Mouse (Mus musculus) heart, adult 11 months (tissue): Measurements from ENCODE around the gene Myl12a.

Source experiments
- DNase-seq: peaks from one replicate; pipeline ENCODE4 v3.0.0; 2022

Myl12a gene

DNA sequence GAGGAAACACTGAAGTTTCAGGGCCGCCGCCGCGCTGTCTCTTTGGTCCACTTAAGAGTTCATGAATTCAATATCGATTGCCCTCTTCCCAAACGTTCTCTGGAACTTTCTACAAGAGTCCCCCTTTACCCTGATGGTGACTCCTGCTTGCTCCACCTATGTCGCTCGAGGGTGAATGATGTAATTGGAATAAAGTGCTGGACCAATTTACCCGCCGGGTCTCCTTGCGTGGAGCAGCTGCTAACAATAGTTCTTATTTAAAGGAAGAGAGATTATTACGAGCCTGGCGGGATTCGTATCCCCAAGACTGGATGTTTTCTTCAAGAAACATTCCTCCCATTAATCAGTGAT is at the start of gene Myl12a:
TSS of gene Myl12a (minus strand) at position 135 of the 351 bp plus-strand sequence.
- DNase-seq: no peak

GRCm38 (mm10) chr17:71049292-71049691 is 46.6 kb upstream of the Myl12a start:
- no peak for DNase-seq

- DNase-seq: no peak
These were observed 44.2 kb upstream of the Myl12a start for GRCm38 (mm10) chr17:71046856-71047255.

DNA sequence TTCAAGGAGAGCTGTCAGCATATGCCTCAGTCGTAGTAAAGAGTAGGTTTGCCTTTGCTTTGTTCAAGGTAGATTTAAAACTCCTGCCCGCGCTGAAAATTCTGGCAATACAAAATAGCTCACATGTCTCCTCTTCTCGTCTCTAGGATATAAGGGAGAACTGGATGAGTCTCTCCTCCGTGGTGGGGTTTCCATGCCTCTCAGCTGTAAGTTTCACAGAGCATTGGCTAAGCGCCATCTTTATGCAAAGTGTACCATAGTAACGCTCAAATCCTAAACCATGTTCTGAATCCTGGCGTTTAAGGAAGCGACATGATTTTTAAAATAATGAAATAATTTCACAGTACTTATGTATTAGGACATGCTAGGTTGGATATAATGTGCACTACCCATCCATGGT is 42.9 kb upstream of the Myl12a start:
- DNase-seq: no peak

- no peak for DNase-seq
These were observed 40.0 kb upstream of the Myl12a start for GRCm38 (mm10) chr17:71042645-71043044.

DNA sequence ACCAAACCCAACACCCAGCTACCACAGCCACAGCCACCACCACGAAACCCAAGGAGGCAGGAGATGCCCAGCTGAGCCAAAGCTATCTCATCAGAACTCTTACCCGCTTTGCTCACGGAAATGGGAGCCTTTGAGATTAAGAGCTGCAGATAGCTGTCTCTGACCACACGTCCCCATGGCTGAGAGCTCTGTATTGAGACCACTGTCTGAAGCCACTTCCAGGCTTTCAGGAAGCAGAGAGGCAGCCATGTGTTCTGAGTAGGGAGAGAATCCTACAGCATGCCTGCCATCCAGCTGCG is 37.9 kb upstream of the Myl12a start:
- DNase-seq: no peak

GRCm38 (mm10) chr17:71039851-71040581 is 37.3 kb upstream of the Myl12a start:
- peak; percentile 89 for DNase-seq

DNA sequence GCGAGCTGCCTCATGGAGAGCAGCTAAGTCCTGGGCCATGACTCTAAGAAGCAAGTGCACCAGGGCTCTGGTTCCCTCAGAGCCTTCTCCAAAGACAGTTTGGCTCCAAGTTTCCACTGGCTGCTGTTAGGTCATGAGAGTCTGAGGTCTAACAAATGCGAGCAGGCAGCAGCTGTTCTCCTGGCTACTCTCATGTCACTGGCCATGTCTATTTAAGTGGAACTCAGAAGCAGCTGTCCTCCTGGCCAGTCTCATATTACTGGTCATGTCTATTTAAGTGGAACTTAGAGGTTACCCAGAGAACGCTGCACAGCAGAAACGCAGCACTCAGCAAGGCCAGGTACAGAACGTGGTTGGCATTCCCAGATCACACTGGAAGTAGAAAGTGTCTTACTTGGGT is 36.1 kb upstream of the Myl12a start:
- peak; percentile 99 for DNase-seq

DNA sequence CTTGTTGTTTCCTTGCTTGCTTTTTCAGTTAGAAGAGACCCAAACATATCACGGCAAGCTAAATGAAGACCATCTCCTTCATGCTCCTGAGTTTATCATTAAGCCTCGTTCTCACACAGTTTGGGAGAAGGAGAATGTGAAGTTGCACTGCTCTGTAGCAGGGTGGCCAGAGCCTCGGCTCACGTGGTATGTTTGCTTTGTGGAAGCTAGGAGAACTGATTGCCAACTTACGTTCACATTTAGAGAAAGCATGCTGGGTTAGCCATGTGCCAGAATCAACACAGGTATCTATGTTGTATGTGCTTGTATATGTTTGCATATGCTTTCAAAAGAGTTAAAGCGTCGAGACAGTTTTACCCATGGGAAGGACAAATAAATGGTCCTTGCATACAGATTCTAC is 34.5 kb upstream of the Myl12a start:
- no peak for DNase-seq

DNA sequence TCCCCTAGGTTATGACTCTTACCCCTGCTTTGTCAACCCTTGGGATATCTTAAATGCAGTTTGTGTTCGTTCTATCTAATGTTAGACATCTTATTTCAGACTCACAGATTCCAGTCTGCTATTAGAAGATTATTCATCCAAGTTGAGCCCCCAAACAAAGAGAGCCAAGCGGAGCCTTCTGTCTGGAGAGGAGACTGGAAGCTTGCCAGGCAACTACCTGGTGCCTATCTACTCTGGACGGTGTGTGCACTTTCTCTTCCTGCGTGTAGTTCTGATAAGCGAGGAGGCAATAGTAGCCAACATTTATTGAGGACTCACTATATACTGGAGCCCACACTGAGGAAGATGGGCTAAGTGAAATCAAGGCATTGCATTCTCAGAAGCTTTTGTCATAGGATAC is 31.8 kb upstream of the Myl12a start:
- DNase-seq: peak; percentile 72

- peak; percentile 27 for DNase-seq
These were observed 30.0 kb upstream of the Myl12a start for GRCm38 (mm10) chr17:71032719-71033118.

GRCm38 (mm10) chr17:71027186-71027585 is 24.5 kb upstream of the Myl12a start:
- peak; percentile 63 for DNase-seq

- DNase-seq: peak; percentile 71
These were observed 23.2 kb upstream of the Myl12a start for GRCm38 (mm10) chr17:71025922-71026321.

DNA sequence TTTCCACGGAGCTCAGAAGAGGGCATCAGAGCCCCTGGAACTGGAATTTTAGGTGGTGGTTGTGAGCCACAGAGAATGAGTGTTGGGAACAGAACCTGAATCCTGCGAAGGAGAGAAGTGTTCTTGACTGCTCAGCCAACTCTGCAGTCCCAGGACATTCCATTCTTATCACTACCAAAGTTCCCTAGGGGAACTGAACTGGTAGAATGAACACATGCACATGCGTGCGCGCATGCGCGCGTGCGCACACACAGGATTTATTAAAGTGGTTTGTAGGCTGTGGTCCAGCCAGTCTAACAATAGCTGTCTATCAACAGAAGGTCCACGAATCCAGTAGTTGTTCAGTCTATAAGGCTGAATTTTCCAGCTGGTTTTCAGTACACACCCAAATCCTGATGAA is 21.4 kb upstream of the Myl12a start:
- peak; percentile 98 for DNase-seq

DNA sequence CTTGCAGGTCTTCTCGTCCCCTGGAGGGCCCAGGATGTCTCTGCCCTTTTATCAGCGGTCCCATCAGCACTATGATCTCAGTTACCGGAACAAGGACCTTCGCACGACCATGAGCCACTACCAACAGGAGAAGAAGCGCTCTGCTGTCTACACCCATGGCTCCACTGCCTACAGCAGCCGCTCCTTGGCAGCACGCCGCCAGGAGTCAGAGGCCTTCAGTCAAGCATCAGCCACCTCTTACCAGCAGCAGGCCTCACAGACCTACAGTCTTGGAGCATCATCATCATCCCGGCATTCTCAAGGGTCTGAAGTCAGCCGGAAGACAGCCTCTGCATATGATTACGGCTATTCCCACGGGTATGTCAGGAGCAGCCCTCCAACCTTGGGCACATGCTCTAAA is 20.2 kb upstream of the Myl12a start:
- DNase-seq: peak; percentile 86

DNA sequence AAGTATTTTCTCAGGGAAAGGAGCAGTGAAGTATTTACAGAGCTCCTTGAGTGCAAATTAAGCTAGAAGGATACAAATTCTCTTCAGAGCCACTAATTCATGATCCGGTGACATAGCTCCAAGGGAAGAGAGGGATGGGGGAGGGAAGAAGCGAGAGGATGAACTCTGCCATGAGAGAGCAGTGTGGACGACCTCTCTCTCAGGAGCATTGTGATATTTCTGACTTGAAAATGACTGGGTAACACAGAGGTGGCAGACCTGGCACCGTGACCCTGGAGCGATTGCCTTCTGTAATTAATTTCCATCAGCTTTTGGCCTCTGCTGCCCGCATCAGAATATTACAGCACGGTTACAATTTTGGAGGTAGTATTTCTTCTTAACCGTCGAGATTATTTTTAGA is 17.2 kb upstream of the Myl12a start:
- DNase-seq: peak; percentile 81

- peak; percentile 97 for DNase-seq
These were observed 16.6 kb upstream of the Myl12a start for GRCm38 (mm10) chr17:71019309-71019655.

GRCm38 (mm10) chr17:71018616-71019308 is 16.1 kb upstream of the Myl12a start:
- peak; percentile 54 for DNase-seq

DNA sequence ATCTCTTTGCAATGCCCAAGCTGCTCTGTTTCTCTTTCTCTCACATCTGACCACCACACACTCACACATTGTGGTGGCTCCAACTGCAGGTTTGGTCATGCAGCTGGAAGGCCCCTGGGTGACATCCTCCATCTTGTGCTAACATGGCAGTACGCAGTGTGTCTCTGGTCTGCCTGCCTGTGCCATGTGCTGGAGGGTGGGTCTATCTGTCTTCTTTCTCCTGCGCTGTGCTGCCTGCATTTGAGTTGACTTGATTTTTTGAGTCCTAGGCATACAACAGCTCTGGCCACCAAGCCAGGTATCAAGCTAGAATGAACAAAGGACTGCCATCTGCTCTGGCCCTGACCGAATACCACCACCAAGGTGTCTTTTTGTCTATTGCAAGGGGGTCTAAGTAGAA is 15.5 kb upstream of the Myl12a start:
- peak; percentile 37 for DNase-seq

- DNase-seq: peak; percentile 75
These were observed 14.8 kb upstream of the Myl12a start for GRCm38 (mm10) chr17:71017457-71017998.

DNA sequence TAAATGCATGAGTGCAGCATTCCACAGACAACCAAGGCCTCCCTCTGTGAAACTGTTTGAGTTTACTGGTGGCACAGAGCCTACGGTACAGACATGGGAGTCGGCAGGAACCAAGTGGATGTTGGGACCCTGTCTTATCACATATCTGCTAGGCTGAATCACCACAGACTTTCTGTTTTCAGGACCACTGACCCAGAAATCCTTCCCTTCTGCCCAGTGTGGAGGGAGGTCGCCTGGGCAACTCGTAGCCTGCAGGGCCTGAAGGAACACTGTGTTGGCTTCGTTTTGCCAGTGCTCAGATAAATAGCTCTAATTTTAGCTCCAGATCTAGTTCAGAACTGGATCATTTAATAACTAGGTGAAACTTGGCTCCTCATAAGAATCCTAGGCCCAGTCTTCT is 12.2 kb upstream of the Myl12a start:
- DNase-seq: peak; percentile 90

GRCm38 (mm10) chr17:71013105-71013504 is 10.4 kb upstream of the Myl12a start:
- DNase-seq: peak; percentile 67

- DNase-seq: peak; percentile 78
These were observed 9.4 kb upstream of the Myl12a start for GRCm38 (mm10) chr17:71011931-71012662.
